Mouse (Mus musculus) megakaryocyte, embryonic 14.5 days (primary cell): Measurements from ENCODE around the gene Apc2.

Source experiments
- FLI1 ChIP-seq: IDR thresholded peaks from 2 replicates; pipeline ENCODE4 v1.6.1; 2012; ENCODE audit warnings: low read length, inconsistent platforms, mixed read lengths
- GATA1 ChIP-seq: IDR thresholded peaks from 3 replicates; pipeline ENCODE4 v1.6.1; 2012; ENCODE audit warnings: mixed read lengths, low read length, inconsistent platforms, borderline replicate concordance

- TF ChIP-seq GATA1 (no peak), FLI1 (no peak)
Observed at GRCm38 (mm10) chr10:80299301-80299700, 3.5 kb downstream of the Apc2 start.
